Mouse (Mus musculus) liver, embryonic 11.5 days (tissue): ENCODE measurements at regions not wholly inside any gene's neighbourhood (a gene's known extent, or its start where the extent isn't known, plus 50 kb on each side); places are given as distances from the start of the nearest gene placed in this dataset.
A peak's percentile ranks its signal among the peaks of the same experiment; 100 is the strongest.

Experiments used
- ATAC-seq: fragments of 200-750 bp; cut with Nextera tagmentation; replicated peaks from 2 replicates; pipeline ENCODE4 v1.8.0; 2017; ENCODE audit warnings: moderate number of reproducible peaks, mild to moderate bottlenecking, moderate TSS enrichment, moderate library complexity; ENCODE audit not compliant: low FRiP score
- DNase-seq: peaks from one replicate; pipeline ENCODE4 v3.0.0-alpha.2; 2017; ENCODE audit warnings: low spot score
- H3K27ac ChIP-seq: fragments of 300-500 bp; sonication (generic); 2 replicates; pipeline ENCODE4 v1.5.1; 2014; ENCODE audit warnings: mild to moderate bottlenecking, low read depth, low read length, control low read depth
- H3K27me3 ChIP-seq: fragments of 300-500 bp; sonication (generic); replicated peaks from 2 replicates; pipeline ENCODE4 v1.6.1; 2014; ENCODE audit warnings: low read length, mixed read lengths; ENCODE audit not compliant: control insufficient read depth, insufficient read depth
- H3K36me3 ChIP-seq: fragments of 300-500 bp; sonication (generic); 2 replicates; pipeline ENCODE4 v1.6.1; 2014; ENCODE audit warnings: mild to moderate bottlenecking, low read length, moderate library complexity, mixed read lengths; ENCODE audit not compliant: control insufficient read depth, insufficient read depth
- H3K4me1 ChIP-seq: fragments of 300-500 bp; sonication (generic); replicated peaks from 2 replicates; pipeline ENCODE4 v1.6.1; 2014; ENCODE audit warnings: low read length, mixed read lengths; ENCODE audit not compliant: control insufficient read depth, insufficient read depth
- H3K4me2 ChIP-seq: fragments of 300-500 bp; sonication (generic); 2 replicates; pipeline ENCODE4 v1.6.1; 2014; ENCODE audit warnings: mild to moderate bottlenecking, control low read depth, moderate library complexity
- H3K4me3 ChIP-seq: fragments of 300-500 bp; sonication (generic); 2 replicates; pipeline ENCODE4 v1.5.1; 2014; ENCODE audit warnings: low read depth, low read length, control low read depth
- H3K9ac ChIP-seq: fragments of 300-500 bp; sonication (generic); 2 replicates; pipeline ENCODE4 v1.6.1; 2014; ENCODE audit warnings: low read depth, low read length, control low read depth
- H3K9me3 ChIP-seq: fragments of 300-500 bp; sonication (generic); 2 replicates; pipeline ENCODE4 v1.6.1; 2016; ENCODE audit warnings: low read length, inconsistent platforms, mixed read lengths; ENCODE audit not compliant: control insufficient read depth
- WGBS: fragments of 180-500 bp; shearing (Covaris S2); extraction: QIAGEN DNeasy Blood & Tissue Kit; methylation state at CpG from one replicate; pipeline ENCODE4 v1.1.7; 2014; 5-methylcytosine and 5-hydroxymethylcytosine counted together

DNA sequence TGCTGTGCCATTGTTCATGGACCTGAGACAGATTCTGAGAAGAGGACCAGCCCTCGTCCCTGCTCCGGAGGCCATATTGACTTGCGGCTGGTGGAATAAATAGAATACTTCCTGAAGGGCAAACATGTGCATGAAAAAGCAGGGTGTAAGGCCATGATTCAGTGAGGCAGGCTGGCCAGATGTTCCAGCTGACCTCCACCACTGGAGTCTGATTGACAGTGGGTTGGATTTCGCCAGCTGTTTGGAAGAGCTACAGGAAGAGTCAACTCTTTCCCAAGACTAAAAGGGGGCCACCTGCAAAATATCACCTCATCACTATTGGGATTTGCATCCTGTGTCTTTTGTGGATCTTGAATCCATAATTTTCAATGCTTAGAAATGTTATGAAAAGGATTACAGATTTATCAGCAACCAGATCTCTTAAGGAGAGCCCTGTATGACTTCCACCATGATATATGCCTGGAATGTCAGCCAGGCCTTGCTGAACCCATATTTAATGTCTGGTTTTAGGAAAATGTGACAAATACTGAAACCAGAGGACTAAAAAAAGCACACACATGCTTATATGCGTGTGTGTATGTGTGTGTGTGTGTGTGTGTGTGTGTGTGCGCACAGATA, 348.9 kb upstream of the Nrp1 start:
- no peak for DNase-seq
- H3K4me2 ChIP-seq, result no peak overlapping the region
- H3K36me3 ChIP-seq, result no peaks in the 10 kb centered on the region
- no peak overlapping the region for H3K27ac ChIP-seq
- no peaks in the 10 kb centered on the region for H3K27me3 ChIP-seq
- no peak for ATAC-seq
- no peaks in the 10 kb centered on the region for H3K9me3 ChIP-seq
- no peak overlapping the region for H3K4me3 ChIP-seq
- H3K9ac ChIP-seq, result no peak overlapping the region
- H3K4me1 ChIP-seq, result no peaks in the 10 kb centered on the region
- 88% methylated on average over 6 of the region's 6 CpGs for WGBS

DNA sequence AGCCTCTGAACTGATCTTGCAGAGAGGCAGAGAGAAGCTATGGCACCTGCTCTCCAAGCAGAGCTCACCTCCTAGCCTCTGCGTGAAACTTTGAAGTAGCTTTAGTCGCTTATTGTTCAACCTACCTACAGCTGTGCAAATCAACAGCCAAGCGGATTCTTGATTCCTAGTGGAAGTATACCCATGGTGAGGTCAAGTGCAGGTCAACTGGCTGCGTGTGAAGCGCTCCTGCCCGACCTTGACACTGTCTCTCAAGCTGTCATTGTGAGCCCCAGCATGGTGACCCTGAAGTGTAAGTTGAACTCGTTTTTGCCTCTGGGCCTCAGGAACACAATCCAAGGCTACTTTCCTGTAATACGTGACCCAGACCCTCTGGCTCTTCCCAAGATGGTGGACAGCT, 341.2 kb upstream of the Nrp1 start:
- 65% methylated on average over 8 of the region's 8 CpGs for WGBS

DNA sequence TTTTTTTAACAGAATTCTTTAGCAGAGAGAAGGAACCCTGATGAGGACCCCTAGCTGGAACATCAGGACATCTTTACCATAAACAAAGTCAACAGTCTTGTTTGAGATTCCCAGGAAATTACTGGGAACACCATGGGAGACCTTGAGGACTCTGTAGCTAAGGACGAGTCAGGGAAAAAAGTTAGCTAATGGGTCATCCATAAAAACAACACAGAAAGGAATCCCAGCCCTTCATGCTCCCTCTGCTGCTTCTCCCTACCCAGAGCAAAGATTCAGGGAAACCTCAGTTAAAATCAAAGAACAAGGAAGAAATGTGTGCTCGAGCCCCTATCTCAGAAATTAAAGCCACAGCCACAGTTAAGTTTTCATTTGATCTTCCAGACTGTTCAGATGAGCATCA, 334.7 kb upstream of the Nrp1 start:
- ATAC-seq (no peak), DNase-seq (no peak)
- no peak overlapping the region for H3K27ac ChIP-seq
- H3K4me2 ChIP-seq, result no peak overlapping the region
- no peak overlapping the region for H3K4me3 ChIP-seq
- WGBS, result 59% methylated on average over 2 of the region's 2 CpGs
- H3K4me1 ChIP-seq, result peaks cover 6% of the 10 kb centered on the region; the same call in 1 of the 2 replicates
- H3K9me3 ChIP-seq, result no peaks in the 10 kb centered on the region
- H3K9ac ChIP-seq, result no peak overlapping the region
- no peaks in the 10 kb centered on the region for H3K27me3 ChIP-seq
- H3K36me3 ChIP-seq, result no peaks in the 10 kb centered on the region

More for the DNA sequence above, 341.2 kb upstream of the Nrp1 start:
- Histone ChIP-seq H3K9ac (no peak overlapping the region), H3K4me1 (no peaks in the 10 kb centered on the region), H3K27ac (no peak overlapping the region), H3K36me3 (no peaks in the 10 kb centered on the region), H3K4me3 (no peak overlapping the region), H3K9me3 (no peaks in the 10 kb centered on the region), H3K4me2 (no peak overlapping the region), H3K27me3 (no peaks in the 10 kb centered on the region)
- ATAC-seq (no peak), DNase-seq (no peak)

DNA sequence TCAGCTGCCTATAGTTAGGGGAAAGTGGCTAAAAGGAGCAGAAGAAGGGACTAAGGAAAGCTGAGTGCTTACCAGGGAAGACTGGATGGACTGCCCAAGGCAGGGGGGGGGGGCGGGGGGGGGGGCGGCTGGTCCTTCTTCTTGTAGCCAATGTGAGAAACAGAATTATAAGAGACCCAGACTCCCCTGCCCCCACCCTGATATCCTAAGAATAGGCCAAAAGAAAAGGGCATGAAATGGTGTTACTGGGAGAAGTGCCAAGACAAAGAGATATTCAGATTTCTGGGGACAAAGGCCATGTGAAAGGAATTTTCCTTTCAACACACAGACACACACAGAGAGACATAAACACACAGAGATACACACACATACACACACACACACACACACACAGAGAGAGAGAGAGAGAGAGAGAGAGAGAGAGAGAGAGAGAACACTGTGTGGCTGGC, 333.6 kb upstream of the Nrp1 start:
- Histone ChIP-seq H3K27me3 (no peaks in the 10 kb centered on the region), H3K36me3 (no peaks in the 10 kb centered on the region), H3K4me3 (no peak overlapping the region), H3K4me1 (peaks cover 6% of the 10 kb centered on the region; the same call in 1 of the 2 replicates), H3K4me2 (no peak overlapping the region), H3K9ac (no peak overlapping the region), H3K9me3 (no peaks in the 10 kb centered on the region), H3K27ac (no peak overlapping the region)
- DNase-seq (no peak), ATAC-seq (no peak)
- 35% methylated on average over 2 of the region's 2 CpGs for WGBS

DNA sequence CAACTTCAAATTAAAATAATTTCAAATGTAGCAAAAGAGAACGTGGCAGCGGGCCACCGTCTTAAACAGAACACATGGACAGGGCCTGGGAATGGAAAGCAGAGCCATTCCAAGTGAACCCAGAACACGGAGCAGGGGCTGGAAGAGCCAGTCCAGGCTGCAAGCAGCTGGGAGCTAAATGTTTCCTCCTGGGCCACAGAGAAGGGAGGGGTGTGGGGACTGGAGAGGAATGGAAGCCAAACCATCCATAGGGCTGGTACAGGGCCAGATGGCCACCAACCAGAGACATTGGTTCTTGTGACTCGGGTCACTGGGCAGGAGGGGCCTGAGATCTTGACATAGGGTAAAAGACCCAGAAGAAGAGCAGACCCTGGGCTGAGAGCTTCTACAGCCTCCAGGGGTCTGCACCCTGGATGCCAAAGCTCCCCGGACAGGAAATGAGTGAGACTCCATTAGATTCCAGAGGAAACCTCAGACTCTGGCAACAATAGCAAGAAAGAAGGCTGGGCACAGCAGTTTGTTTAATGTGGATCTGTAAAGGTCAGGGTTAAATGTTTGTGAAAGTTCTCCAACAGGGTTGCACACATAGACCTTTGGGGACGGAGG, 333.1 kb upstream of the Nrp1 start:
- Histone ChIP-seq H3K4me1 (peaks cover 6% of the 10 kb centered on the region; the same call in 1 of the 2 replicates), H3K4me3 (no peak overlapping the region), H3K9ac (no peak overlapping the region), H3K4me2 (no peak overlapping the region), H3K9me3 (no peaks in the 10 kb centered on the region), H3K27ac (peak overlapping the region; percentile 25; the same call in 1 of the 2 replicates), H3K36me3 (no peaks in the 10 kb centered on the region), H3K27me3 (no peaks in the 10 kb centered on the region)
- DNase-seq (no peak), ATAC-seq (no peak)
- 50% methylated on average over 7 of the region's 7 CpGs for WGBS

DNA sequence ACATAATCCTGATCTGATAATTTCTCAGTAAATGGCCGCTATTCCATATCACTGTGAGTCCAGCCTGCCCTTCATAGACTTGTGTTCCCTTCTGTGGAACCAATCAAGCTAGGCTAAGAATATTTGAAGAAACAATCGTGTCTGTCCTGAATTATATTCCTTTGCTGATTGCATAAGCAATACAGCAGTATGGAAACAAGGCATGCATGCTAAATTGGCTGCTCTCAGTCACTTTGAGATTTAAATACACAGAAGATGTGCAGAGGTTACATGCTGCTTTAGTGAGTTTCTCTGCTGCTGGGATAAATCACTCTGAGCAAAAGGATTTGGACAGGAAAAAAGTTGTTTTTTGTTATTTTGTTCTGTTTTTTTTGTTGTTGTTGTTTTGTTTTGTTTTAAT, 331.4 kb upstream of the Nrp1 start:
- Histone ChIP-seq H3K27ac (no peak overlapping the region), H3K36me3 (no peaks in the 10 kb centered on the region), H3K9me3 (no peaks in the 10 kb centered on the region), H3K9ac (no peak overlapping the region), H3K4me2 (no peak overlapping the region), H3K4me1 (peaks cover 6% of the 10 kb centered on the region; the same call in 1 of the 2 replicates), H3K4me3 (no peak overlapping the region), H3K27me3 (no peaks in the 10 kb centered on the region)
- ATAC-seq (no peak), DNase-seq (no peak)
- 59% methylated on average over 2 of the region's 2 CpGs for WGBS

DNA sequence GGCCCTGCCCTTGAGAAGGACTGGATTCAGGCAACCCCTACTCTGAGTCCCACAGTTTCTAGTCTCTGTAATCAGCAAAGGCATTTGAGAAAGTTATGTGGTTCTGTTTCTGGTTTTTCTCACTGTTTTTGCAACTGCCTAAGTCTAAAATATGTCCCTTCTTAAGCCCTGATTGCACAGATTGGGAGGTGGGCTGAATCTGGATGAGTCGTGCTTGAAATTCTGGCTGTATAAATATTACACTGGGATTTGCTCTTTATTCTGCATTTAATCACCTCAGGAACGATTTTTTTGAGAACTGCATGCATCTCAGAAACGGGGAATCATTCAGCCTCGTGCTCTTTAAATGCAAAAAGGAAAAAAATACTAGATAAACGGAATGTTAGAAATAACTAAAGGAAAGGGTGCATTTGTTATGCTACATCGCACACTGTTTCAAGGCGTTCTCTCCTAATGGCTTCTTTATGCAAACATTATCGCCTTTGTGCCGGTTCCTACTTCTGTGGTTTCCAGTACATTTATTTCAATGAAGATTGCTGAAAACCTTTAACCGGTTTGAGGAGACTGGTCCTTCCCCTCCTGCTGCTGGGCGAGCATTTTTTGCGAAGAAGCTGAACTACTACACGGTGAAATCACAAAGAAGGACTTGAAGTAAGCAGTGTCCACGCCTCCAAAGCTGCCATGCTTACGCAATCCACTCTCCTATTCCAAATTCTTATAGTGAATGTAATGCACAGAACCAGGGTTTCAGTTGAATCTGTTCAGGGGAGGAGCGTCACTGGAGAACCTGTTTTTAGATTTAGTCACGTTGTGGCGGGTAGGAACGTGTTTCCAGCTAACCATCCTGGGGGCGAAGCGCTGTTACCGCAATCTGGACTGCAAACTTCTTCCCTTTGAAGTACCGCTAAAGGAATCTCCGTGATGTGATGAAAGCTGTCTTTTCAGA, 327.8 kb upstream of the Nrp1 start:
- H3K36me3 ChIP-seq, result no peaks in the 10 kb centered on the region
- H3K9me3 ChIP-seq, result no peaks in the 10 kb centered on the region
- no peak overlapping the region for H3K9ac ChIP-seq
- peaks cover 1% of the 10 kb centered on the region; the same call in 1 of the 2 replicates for H3K4me1 ChIP-seq
- H3K4me2 ChIP-seq, result no peak overlapping the region
- 80% methylated on average over 24 of the region's 24 CpGs for WGBS
- H3K4me3 ChIP-seq, result no peak overlapping the region
- DNase-seq (no peak), ATAC-seq (no peak)
- H3K27ac ChIP-seq, result no peak overlapping the region
- no peaks in the 10 kb centered on the region for H3K27me3 ChIP-seq

DNA sequence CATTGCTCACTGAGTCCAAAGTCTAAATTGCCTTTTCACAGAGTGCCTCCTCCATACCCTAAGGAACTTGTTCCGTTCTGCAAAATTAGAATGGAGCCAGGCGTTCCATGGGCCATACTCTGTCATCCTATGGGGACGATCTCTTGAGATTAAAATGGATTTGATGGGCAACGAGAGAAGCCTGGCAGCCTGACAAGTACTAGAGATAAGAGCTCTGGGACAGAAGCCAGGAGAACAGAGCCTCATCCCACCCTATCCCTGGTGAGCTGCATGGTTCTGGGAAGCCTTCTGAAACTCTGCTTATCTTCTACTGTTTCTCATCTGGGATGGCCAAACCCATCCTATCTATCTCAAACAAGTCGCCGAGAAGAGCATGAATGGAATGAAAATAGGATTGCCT, 324.3 kb upstream of the Nrp1 start:
- Histone ChIP-seq H3K9me3 (no peaks in the 10 kb centered on the region), H3K27ac (no peak overlapping the region), H3K4me3 (no peak overlapping the region), H3K36me3 (no peaks in the 10 kb centered on the region), H3K4me2 (no peak overlapping the region), H3K27me3 (no peaks in the 10 kb centered on the region), H3K9ac (no peak overlapping the region), H3K4me1 (no peaks in the 10 kb centered on the region)
- ATAC-seq (no peak), DNase-seq (no peak)
- WGBS, result 46% methylated on average over 6 of the region's 6 CpGs
